Mouse (Mus musculus) liver, embryonic 11.5 days (tissue): ENCODE data around the gene Gm42688. TPM values are rescaled to one million over a fixed set of nuclear protein-coding genes. Genes with fewer than 3 reads are reported as not detected.
"Not testable (repeated sequence)": the region's sequence is repeated elsewhere in the genome, so short reads cannot be mapped to it uniquely, and the experiment has no call there.

Experiments used
- ATAC-seq: fragments of 200-750 bp; cut with Nextera tagmentation; replicated peaks from 2 replicates; pipeline ENCODE4 v1.8.0; 2017; ENCODE audit warnings: moderate number of reproducible peaks, mild to moderate bottlenecking, moderate TSS enrichment, moderate library complexity; ENCODE audit not compliant: low FRiP score
- DNase-seq: peaks from one replicate; pipeline ENCODE4 v3.0.0-alpha.2; 2017; ENCODE audit warnings: low spot score
- H3K27ac ChIP-seq: fragments of 300-500 bp; sonication (generic); 2 replicates; pipeline ENCODE4 v1.5.1; 2014; ENCODE audit warnings: mild to moderate bottlenecking, low read depth, low read length, control low read depth
- H3K27me3 ChIP-seq: fragments of 300-500 bp; sonication (generic); replicated peaks from 2 replicates; pipeline ENCODE4 v1.6.1; 2014; ENCODE audit warnings: low read length, mixed read lengths; ENCODE audit not compliant: control insufficient read depth, insufficient read depth
- H3K36me3 ChIP-seq: fragments of 300-500 bp; sonication (generic); 2 replicates; pipeline ENCODE4 v1.6.1; 2014; ENCODE audit warnings: mild to moderate bottlenecking, low read length, moderate library complexity, mixed read lengths; ENCODE audit not compliant: control insufficient read depth, insufficient read depth
- H3K4me1 ChIP-seq: fragments of 300-500 bp; sonication (generic); replicated peaks from 2 replicates; pipeline ENCODE4 v1.6.1; 2014; ENCODE audit warnings: low read length, mixed read lengths; ENCODE audit not compliant: control insufficient read depth, insufficient read depth
- H3K4me2 ChIP-seq: fragments of 300-500 bp; sonication (generic); 2 replicates; pipeline ENCODE4 v1.6.1; 2014; ENCODE audit warnings: mild to moderate bottlenecking, control low read depth, moderate library complexity
- H3K4me3 ChIP-seq: fragments of 300-500 bp; sonication (generic); 2 replicates; pipeline ENCODE4 v1.5.1; 2014; ENCODE audit warnings: low read depth, low read length, control low read depth
- H3K9ac ChIP-seq: fragments of 300-500 bp; sonication (generic); 2 replicates; pipeline ENCODE4 v1.6.1; 2014; ENCODE audit warnings: low read depth, low read length, control low read depth
- H3K9me3 ChIP-seq: fragments of 300-500 bp; sonication (generic); 2 replicates; pipeline ENCODE4 v1.6.1; 2016; ENCODE audit warnings: low read length, inconsistent platforms, mixed read lengths; ENCODE audit not compliant: control insufficient read depth
- WGBS: fragments of 180-500 bp; shearing (Covaris S2); extraction: QIAGEN DNeasy Blood & Tissue Kit; methylation state at CpG from one replicate; pipeline ENCODE4 v1.1.7; 2014; 5-methylcytosine and 5-hydroxymethylcytosine counted together
- polyA plus RNA-seq: library from polyadenylated mRNA; unstranded; fragments of >200 nt; fragmentation: Nextera tagmentation; extraction: Ambion mirVana; gene quantifications from 2 replicates; pipeline ENCODE4 v1.2.1, GENCODE M21; 2014

The Gm42688 gene
- polyA plus RNA-seq, 1 experiment from 2014 or later = 2.9 TPM

DNA sequence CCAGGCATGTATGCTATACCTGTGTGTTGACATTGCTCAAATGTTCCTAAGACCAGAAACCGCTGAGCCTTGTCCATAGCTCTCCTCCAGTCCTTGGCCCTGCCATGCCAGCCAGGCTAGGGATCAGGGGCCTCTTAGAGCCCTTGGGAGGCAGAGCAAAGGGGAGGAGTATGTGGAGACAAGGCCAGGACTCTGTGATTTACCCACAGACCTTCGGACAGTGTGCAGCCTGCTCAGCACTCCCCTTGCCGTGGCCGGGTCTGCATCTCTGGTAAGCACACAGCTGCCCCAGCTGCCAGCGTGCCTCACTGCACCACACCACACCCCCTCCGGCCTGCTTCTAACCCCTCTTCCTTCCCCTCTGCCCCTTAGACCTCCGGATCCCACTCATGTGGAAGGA, 45.9 kb downstream of the Gm42688 start:
- no peak for ATAC-seq
- Histone ChIP-seq H3K9ac (no peak overlapping the region), H3K36me3 (peaks cover 5% of the 10 kb centered on the region; the same call in 1 of the 2 replicates), H3K4me2 (no peak overlapping the region), H3K4me1 (peaks cover 5% of the 10 kb centered on the region), H3K27me3 (peaks cover 9% of the 10 kb centered on the region), H3K4me3 (no peak overlapping the region), H3K9me3 (no peaks in the 10 kb centered on the region), H3K27ac (no peak overlapping the region)
- 60% methylated on average over 7 of the region's 7 CpGs for WGBS
- no peak for DNase-seq

GRCm38 (mm10) chr6:83151721-83152120, 50.3 kb downstream of the Gm42688 start:
- Histone ChIP-seq H3K9ac (no peak overlapping the region), H3K4me2 (no peak overlapping the region), H3K4me3 (no peak overlapping the region), H3K36me3 (peaks cover 8% of the 10 kb centered on the region; the same call in 1 of the 2 replicates), H3K4me1 (peaks cover 10% of the 10 kb centered on the region; the same call in 1 of the 2 replicates), H3K27ac (no peak overlapping the region), H3K27me3 (peaks cover 24% of the 10 kb centered on the region), H3K9me3 (no peaks in the 10 kb centered on the region)
- 33% methylated on average over 8 of the region's 8 CpGs for WGBS
- ATAC-seq = no peak
- DNase-seq = no peak

- Histone ChIP-seq H3K4me2 (no peak overlapping the region), H3K36me3 (peaks cover 3% of the 10 kb centered on the region; the same call in 1 of the 2 replicates), H3K9ac (no peak overlapping the region), H3K4me1 (peaks cover 10% of the 10 kb centered on the region; the same call in 1 of the 2 replicates), H3K4me3 (no peak overlapping the region), H3K27ac (no peak overlapping the region), H3K27me3 (peaks cover 24% of the 10 kb centered on the region), H3K9me3 (no peaks in the 10 kb centered on the region)
- WGBS = 88% methylated on average over 12 of the region's 12 CpGs
- DNase-seq (no peak), ATAC-seq (no peak)
These were observed 51.6 kb downstream of the Gm42688 start for GRCm38 (mm10) chr6:83153038-83153437.

GRCm38 (mm10) chr6:83153485-83153884, 52.1 kb downstream of the Gm42688 start:
- DNase-seq = no peak
- H3K4me1 ChIP-seq = peaks cover 10% of the 10 kb centered on the region; the same call in 1 of the 2 replicates
- no peak for ATAC-seq
- H3K27me3 ChIP-seq = peaks cover 24% of the 10 kb centered on the region
- H3K36me3 ChIP-seq = 0 out of 2 replicates have a peak, but pooled peaks cover 3% of the 10 kb centered on the region
- no peak overlapping the region for H3K4me2 ChIP-seq
- no peak overlapping the region; the same call in 1 of the 2 replicates for H3K9ac ChIP-seq
- 66% methylated on average over 5 of the region's 5 CpGs for WGBS
- H3K27ac ChIP-seq = no peak overlapping the region
- H3K9me3 ChIP-seq = no peaks in the 10 kb centered on the region
- H3K4me3 ChIP-seq = no peak overlapping the region

DNA sequence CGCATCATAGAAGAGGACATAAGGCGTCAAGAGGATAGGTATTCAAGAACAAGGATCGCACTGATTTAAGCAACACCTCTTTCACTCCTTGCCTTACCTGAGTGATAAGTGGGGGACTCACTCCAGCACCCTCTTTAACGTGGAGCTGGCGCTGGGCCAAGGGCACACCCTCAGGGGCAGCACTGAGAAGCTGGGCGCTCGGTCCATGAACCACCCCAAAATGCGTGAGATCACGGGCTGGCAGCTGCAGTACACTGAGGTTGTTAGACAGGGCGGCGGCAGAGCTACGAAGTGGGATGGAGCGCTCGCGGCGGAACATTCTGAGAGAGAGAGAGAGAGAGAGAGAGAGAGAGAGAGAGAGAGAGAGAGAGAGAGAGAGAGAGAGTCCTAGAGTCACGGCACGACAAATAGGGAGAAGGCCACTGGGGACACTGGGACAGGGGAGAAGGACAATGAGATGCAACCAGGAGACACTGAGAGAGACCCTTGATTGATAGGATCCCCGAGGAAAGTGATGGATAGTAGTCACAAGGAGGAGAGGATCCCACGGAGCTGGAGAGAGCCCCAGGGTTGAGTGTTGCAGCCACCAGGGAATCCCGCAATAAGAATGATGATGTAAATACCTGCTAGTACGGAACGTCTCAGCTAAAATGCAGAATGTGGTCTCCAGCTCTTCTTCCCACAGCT, 54.3 kb downstream of the Gm42688 start:
- DNase-seq = no peak

GRCm38 (mm10) chr6:83156259-83156684, 54.9 kb downstream of the Gm42688 start, which contains the start of the genes Wdr54 and 1700003E16Rik:
Gene Wdr54 (minus strand): TSS chr6:83156397.
Gene 1700003E16Rik (plus strand): TSS chr6:83156404.
- 0 out of 2 replicates have a peak, but pooled peaks cover 3% of the 10 kb centered on the region for H3K36me3 ChIP-seq
- 2% methylated on average over 32 of the region's 32 CpGs for WGBS
- ATAC-seq = peak; percentile 68; the same call in 1 of the 2 replicates

More for the DNA sequence above, 54.3 kb downstream of the Gm42688 start:
- no peak for ATAC-seq
- peak overlapping the region; percentile 52 for H3K9ac ChIP-seq
- peak overlapping the region; percentile 87 for H3K4me2 ChIP-seq
- H3K27ac ChIP-seq = no peak overlapping the region
- H3K9me3 ChIP-seq = no peaks in the 10 kb centered on the region
- WGBS = 12% methylated on average over 23 of the region's 23 CpGs
- H3K36me3 ChIP-seq = 0 out of 2 replicates have a peak, but pooled peaks cover 3% of the 10 kb centered on the region
- H3K27me3 ChIP-seq = peaks cover 28% of the 10 kb centered on the region
- peak overlapping the region; percentile 39 for H3K4me3 ChIP-seq
- peaks cover 10% of the 10 kb centered on the region; the same call in 1 of the 2 replicates for H3K4me1 ChIP-seq

GRCm38 (mm10) chr6:83159456-83159855, 58.0 kb downstream of the Gm42688 start:
- not testable (repeated sequence) for H3K9me3 ChIP-seq, H3K36me3 ChIP-seq, H3K9ac ChIP-seq, H3K4me3 ChIP-seq, H3K4me2 ChIP-seq, DNase-seq, ATAC-seq, H3K27ac ChIP-seq
- WGBS = 20% methylated on average over 3 of the region's 3 CpGs
- peaks cover 38% of the 10 kb centered on the region for H3K27me3 ChIP-seq
- H3K4me1 ChIP-seq = peaks cover 10% of the 10 kb centered on the region; the same call in 1 of the 2 replicates

More at GRCm38 (mm10) chr6:83156259-83156684, 54.9 kb downstream of the Gm42688 start, which contains the start of the genes Wdr54 and 1700003E16Rik:
- Histone ChIP-seq H3K27ac (no peak within 1 kb of the TSS), H3K4me1 (peaks cover 8% of the 10 kb centered on the region; the same call in 1 of the 2 replicates), H3K4me3 (peak within 1 kb of the TSS; percentile 39), H3K4me2 (peak within 1 kb of the TSS; percentile 87), H3K9ac (peak within 1 kb of the TSS; percentile 52), H3K9me3 (no peaks in the 10 kb centered on the region), H3K27me3 (peaks cover 33% of the 10 kb centered on the region)
- peak; percentile 75 for DNase-seq
